Mouse (Mus musculus) neural tube, embryonic 13.5 days (tissue): ENCODE data around the gene Gm20388. TPM values are rescaled to one million over a fixed set of nuclear protein-coding genes. Genes with fewer than 3 reads are reported as not detected.

Experiments
- ATAC-seq: fragments of 200-750 bp; cut with Nextera tagmentation; 2 replicates; pipeline ENCODE4 v1.8.0; 2017; ENCODE audit warnings: low read depth, mild to moderate bottlenecking, moderate TSS enrichment, moderate library complexity
- H3K27ac ChIP-seq: fragments of 300-500 bp; sonication (generic); replicated peaks from 2 replicates; pipeline ENCODE4 v1.5.1; 2015; ENCODE audit warnings: moderate library complexity, mild to moderate bottlenecking, inconsistent platforms
- H3K27me3 ChIP-seq: fragments of 300-500 bp; sonication (generic); 2 replicates; pipeline ENCODE4 v1.6.1; 2015; ENCODE audit warnings: mild to moderate bottlenecking, inconsistent platforms
- H3K36me3 ChIP-seq: fragments of 300-500 bp; sonication (generic); 2 replicates; pipeline ENCODE4 v1.6.1; 2015; ENCODE audit warnings: mild to moderate bottlenecking, inconsistent platforms
- H3K4me1 ChIP-seq: fragments of 300-500 bp; sonication (generic); replicated peaks from 2 replicates; pipeline ENCODE4 v1.6.1; 2015; ENCODE audit warnings: inconsistent platforms
- H3K4me2 ChIP-seq: fragments of 300-500 bp; sonication (generic); 2 replicates; pipeline ENCODE4 v1.6.1; 2015; ENCODE audit warnings: inconsistent platforms, mild to moderate bottlenecking, moderate library complexity
- H3K4me3 ChIP-seq: fragments of 300-500 bp; sonication (generic); 2 replicates; pipeline ENCODE4 v1.5.1; 2015; ENCODE audit warnings: mild to moderate bottlenecking, inconsistent platforms
- H3K9ac ChIP-seq: fragments of 300-500 bp; sonication (generic); 2 replicates; pipeline ENCODE4 v1.6.1; 2015; ENCODE audit warnings: moderate library complexity, mild to moderate bottlenecking, inconsistent platforms
- H3K9me3 ChIP-seq: fragments of 300-500 bp; sonication (generic); 2 replicates; pipeline ENCODE4 v1.6.1; 2016; ENCODE audit warnings: inconsistent platforms
- WGBS: fragments of 180-500 bp; shearing (Covaris S2); methylation state at CpG from one replicate; pipeline ENCODE4 v1.1.7; 2015; 5-methylcytosine and 5-hydroxymethylcytosine counted together
- polyA plus RNA-seq: library from polyadenylated mRNA; unstranded; fragments of >200 nt; fragmentation: Nextera tagmentation; extraction: Ambion mirVana; gene quantifications from 2 replicates; pipeline ENCODE4 v1.2.1, GENCODE M21; 2015

Gm20388 gene
- polyA plus RNA-seq, 1 experiment from 2014 or later, result 0.27 TPM

DNA sequence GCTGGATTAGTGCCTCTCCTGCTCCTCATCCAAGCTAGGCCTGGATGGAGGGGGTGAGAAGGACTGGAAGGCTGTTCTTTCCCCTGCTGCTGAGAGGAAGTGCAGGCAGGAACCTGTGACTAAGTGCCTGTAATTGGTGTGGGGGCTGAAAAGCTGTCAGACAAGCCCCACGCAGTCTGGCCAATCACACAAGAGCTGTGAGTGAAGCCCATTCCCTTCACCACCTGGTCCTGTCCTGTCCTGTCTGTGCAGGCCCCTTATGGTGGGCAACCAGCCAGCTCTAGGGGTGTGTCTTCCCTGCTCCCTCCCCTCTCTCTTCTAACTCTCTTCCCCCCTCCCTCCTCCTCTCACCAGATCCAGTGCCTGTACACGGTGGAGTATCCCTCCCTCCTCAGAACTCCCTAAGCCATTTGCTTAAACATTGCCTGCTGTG lies 3227.0 kb downstream of the Gm20388 start:
- no peak overlapping the region for H3K4me2 ChIP-seq
- no peaks in the 10 kb centered on the region for H3K9me3 ChIP-seq
- H3K36me3 ChIP-seq, result no peaks in the 10 kb centered on the region
- no peak overlapping the region for H3K4me3 ChIP-seq
- ATAC-seq, result peak; percentile 76
- peak overlapping the region; percentile 62; the same call in 1 of the 2 replicates for H3K27ac ChIP-seq
- H3K9ac ChIP-seq, result no peak overlapping the region
- peaks cover 27% of the 10 kb centered on the region for H3K4me1 ChIP-seq
- no peaks in the 10 kb centered on the region; the same call in 1 of the 2 replicates for H3K27me3 ChIP-seq
- whole genome bisulfite sequencing, result 7% methylated on average over 2 of the region's 2 CpGs

DNA sequence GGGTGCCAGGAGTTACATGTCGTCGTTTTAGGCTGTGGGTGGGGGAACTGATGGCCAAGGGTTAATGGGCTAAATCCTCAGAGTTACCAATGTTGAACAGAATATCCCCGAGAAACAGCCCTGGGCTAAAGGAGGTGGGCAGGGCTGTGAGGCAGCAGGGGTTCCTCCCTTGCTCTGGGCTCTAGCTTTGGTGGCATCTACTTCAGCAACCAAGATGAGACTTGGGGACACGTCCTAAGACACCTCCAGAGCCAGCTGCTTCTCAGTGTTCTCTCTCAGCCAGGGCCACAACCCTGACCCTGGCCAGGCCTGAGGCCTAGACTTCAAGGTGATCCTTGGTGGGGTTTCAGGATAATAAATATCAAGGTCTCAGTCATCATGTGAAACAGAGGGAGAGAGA lies 3228.1 kb downstream of the Gm20388 start:
- Histone ChIP-seq H3K4me2 (no peak overlapping the region), H3K4me1 (peaks cover 27% of the 10 kb centered on the region), H3K4me3 (no peak overlapping the region), H3K36me3 (no peaks in the 10 kb centered on the region), H3K9ac (no peak overlapping the region), H3K27me3 (no peaks in the 10 kb centered on the region; the same call in 1 of the 2 replicates), H3K27ac (no peak overlapping the region), H3K9me3 (no peaks in the 10 kb centered on the region)
- 64% methylated on average over 4 of the region's 4 CpGs for WGBS
- no peak for ATAC-seq

DNA sequence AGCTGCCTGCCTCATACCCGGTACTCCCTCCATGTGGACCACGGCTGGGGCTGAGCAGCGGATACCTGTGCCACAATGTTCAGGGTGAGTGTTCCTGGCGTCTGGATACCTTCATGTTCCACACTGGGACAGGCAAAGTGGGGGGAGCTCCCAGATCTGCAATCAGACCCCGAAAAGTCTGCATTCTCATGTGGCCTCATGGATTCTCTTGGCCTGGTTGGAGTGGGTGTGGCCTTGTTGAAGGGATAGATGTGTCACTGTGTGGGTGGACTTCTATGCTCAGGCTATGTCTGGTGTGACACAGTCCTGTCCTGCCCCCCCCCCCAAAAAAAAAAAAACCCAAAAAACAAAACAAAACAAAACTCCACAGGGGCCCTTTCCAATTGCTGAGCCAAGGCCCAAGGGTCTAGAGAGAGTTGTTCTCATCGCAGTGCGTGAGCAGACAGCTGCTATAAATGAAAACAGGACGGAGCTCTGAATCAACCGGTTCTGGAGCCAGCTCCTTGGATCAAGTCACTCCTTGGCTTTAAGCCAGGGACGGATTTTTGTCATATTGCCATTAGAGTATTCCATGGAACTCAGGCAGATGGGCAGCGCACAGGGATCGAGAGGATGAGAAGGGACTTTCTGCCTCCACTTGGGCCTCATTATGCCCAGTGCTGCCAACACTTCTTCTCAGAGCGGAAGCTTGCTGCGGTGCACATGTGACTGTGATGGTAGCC lies 3231.3 kb downstream of the Gm20388 start:
- no peak overlapping the region for H3K9ac ChIP-seq
- H3K27me3 ChIP-seq, result no peaks in the 10 kb centered on the region; the same call in 1 of the 2 replicates
- H3K9me3 ChIP-seq, result no peaks in the 10 kb centered on the region
- H3K36me3 ChIP-seq, result no peaks in the 10 kb centered on the region
- H3K4me2 ChIP-seq, result no peak overlapping the region
- WGBS, result 77% methylated on average over 14 of the region's 14 CpGs
- no peak overlapping the region for H3K4me3 ChIP-seq
- ATAC-seq, result no peak
- peaks cover 14% of the 10 kb centered on the region for H3K4me1 ChIP-seq
- H3K27ac ChIP-seq, result no peak overlapping the region

DNA sequence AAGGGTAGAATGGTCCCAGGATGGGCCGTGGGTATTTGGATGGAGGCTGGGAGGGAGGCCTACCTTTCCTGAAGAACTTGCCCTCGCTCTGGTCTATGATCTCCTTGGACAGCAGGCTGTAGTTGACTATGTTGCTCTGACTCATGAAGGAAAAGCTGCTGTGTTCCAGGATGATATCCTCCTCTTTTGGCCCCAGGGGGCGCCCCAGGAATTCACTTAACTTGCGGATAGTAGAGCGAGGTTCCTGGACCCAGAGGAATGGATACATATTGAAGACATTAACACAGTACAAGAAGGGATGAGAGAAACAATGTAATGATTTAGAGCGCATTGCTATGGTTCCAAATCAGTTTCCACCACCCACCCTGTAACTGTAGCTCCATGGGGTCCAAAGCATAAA lies 3234.6 kb downstream of the Gm20388 start:
- Histone ChIP-seq H3K9me3 (no peaks in the 10 kb centered on the region), H3K4me3 (no peak overlapping the region), H3K4me1 (no peaks in the 10 kb centered on the region), H3K4me2 (no peak overlapping the region), H3K27ac (no peak overlapping the region), H3K36me3 (no peaks in the 10 kb centered on the region), H3K27me3 (no peaks in the 10 kb centered on the region), H3K9ac (no peak overlapping the region)
- 65% methylated on average over 6 of the region's 6 CpGs for WGBS
- no peak for ATAC-seq

DNA sequence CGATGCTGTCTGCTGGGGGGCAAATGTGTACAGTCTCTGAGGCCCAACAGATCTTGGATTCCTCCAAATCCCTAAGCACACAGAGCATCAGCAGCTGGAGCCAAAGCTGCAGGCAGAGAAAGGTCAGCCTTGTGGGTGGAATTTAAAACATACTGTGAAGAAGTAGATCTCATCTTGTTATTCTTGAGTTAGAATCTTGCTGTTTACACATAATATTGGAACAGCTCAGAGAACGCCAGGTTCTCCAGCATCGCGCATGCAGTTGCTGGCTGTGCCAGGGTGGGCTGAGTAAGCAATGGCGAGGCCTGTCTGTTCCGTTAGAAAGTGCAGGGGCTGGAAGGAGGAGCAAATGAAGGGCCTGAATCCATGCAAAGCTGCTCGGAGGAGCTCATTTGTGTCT lies 3235.7 kb downstream of the Gm20388 start:
- Histone ChIP-seq H3K27me3 (no peaks in the 10 kb centered on the region), H3K4me3 (no peak overlapping the region), H3K4me2 (no peak overlapping the region), H3K36me3 (no peaks in the 10 kb centered on the region), H3K9ac (no peak overlapping the region), H3K9me3 (no peaks in the 10 kb centered on the region), H3K27ac (no peak overlapping the region), H3K4me1 (no peaks in the 10 kb centered on the region)
- 78% methylated on average over 7 of the region's 7 CpGs for WGBS
- ATAC-seq, result no peak

DNA sequence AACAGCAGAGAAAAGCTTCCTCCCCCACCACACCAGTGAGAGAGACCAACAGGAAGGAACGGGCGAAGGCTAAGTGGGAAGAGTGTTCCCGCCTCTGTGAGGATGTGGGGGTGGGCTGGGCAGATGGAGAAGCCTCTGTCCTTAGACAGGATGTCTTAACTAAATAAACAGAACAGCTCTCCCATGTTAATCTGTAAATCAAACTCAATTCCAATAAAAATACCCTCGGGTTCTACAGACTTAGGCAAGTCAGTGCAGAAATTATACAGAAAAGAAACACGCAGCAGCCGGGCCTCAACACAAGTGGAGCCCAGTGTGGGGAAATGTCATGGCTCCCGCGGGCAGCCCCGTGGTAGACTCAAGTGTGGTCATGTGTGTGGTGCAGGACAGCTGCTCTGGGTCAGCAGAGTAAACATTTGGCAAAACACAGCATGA lies 3240.1 kb downstream of the Gm20388 start:
- H3K27me3 ChIP-seq, result no peaks in the 10 kb centered on the region
- no peak overlapping the region for H3K9ac ChIP-seq
- H3K9me3 ChIP-seq, result no peaks in the 10 kb centered on the region
- no peaks in the 10 kb centered on the region for H3K36me3 ChIP-seq
- no peak overlapping the region for H3K27ac ChIP-seq
- WGBS, result 74% methylated on average over 9 of the region's 9 CpGs
- no peak overlapping the region for H3K4me3 ChIP-seq
- H3K4me1 ChIP-seq, result no peaks in the 10 kb centered on the region
- H3K4me2 ChIP-seq, result no peak overlapping the region
- ATAC-seq, result no peak

DNA sequence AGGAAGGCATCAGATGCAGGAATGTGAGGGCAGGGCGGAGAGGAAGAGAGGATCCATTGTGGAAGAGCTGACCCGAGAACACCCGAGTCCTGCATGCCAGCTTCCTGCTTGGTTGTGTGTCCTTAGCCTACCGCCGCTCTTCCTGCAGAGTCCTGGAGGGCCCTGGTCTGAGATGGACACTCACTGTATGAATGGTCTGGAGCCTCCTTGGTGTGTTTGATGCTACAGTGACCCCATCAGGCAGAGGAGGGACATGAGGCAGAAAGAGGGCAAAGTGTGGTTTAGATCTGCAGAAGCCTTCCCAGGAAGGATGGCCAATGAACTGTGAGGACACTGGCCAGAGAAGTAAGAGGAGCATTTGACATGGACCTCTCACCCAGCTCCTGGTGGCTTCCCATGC lies 3244.5 kb downstream of the Gm20388 start:
- no peak for ATAC-seq
- no peak overlapping the region for H3K9ac ChIP-seq
- 81% methylated on average over 5 of the region's 5 CpGs for WGBS
- H3K36me3 ChIP-seq, result no peaks in the 10 kb centered on the region
- no peak overlapping the region for H3K4me3 ChIP-seq
- no peak overlapping the region for H3K27ac ChIP-seq
- H3K4me1 ChIP-seq, result peaks cover 4% of the 10 kb centered on the region; the same call in 1 of the 2 replicates
- no peak overlapping the region for H3K4me2 ChIP-seq
- no peaks in the 10 kb centered on the region for H3K9me3 ChIP-seq
- H3K27me3 ChIP-seq, result no peaks in the 10 kb centered on the region

DNA sequence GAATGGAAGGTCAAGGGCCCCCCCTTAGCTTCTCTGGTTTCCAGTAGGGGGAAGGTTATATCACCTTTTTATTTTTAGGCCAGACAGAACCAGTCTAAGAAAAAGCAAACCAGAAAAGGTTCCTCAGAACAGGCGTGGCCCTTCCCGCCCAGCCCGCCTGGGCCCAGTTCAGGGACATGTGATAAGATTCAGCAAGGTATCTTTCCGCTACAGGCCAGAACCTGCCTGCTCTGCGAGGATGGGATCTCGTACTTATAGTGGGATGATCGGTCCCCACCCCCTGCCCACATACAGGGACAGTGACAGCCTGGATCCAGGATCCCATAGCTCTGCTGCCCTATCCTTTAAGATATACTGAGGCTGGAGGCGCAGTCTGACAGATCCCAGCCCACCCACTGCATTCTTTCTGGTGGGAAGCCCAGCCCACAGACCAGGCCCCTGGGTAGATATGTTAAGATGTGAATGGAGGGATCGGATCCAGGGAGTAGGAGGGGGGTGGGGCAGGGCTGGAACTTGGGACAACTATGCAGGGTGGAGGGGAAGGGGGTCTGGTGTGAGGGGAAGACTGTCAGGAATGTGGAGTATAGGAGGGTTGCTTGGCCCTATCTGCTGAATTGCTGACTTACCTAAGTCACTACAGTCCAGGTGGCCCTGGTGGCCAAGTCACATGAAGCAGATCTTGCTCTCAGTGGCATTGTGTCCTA lies 3245.6 kb downstream of the Gm20388 start:
- no peak for ATAC-seq
- 83% methylated on average over 9 of the region's 9 CpGs for WGBS

DNA sequence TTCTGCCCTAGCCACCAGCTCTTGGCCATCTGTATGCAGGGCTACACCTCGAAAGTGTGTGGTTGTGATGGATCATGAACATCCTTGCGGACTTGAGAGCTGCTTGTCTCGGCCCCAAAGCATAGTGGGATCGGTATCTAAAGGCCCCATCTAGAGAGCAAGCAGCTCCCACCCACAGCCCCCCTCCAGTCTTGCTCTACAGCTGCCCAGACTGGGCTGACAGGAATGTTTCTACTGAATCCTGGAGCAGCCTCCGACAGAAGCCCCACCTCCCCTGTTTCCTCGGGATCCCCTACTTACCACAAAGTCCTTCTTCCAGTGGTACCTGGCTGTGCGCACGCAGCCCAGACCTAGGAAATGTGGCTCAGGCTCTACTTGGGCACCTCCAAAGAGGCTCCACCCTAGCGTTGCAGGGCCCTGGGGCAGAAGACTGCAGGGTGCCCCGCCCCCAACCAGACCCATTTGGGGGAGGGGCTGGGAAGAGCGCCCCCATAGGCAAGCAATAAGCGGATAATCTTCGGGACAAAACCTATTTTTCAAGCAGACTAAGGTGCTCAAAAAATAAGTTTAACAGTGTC lies 3247.3 kb downstream of the Gm20388 start, which contains the start of gene Sult5a1:
TSS of gene Sult5a1 (minus strand) at position 428 of the 578 bp plus-strand sequence.
- no peak within 1 kb of the TSS for H3K27ac ChIP-seq
- no peak within 1 kb of the TSS for H3K4me3 ChIP-seq
- H3K27me3 ChIP-seq, result no peaks in the 10 kb centered on the region
- peak within 1 kb of the TSS; percentile 30; the same call in 1 of the 2 replicates for H3K4me2 ChIP-seq
- ATAC-seq, result no peak
- H3K36me3 ChIP-seq, result no peaks in the 10 kb centered on the region
- 0 out of 2 replicates have a peak within 1 kb of the TSS, but pooled peaks have one; percentile 22 for H3K9ac ChIP-seq
- no peaks in the 10 kb centered on the region for H3K9me3 ChIP-seq
- WGBS, result 34% methylated on average over 13 of the region's 13 CpGs
- peaks cover 4% of the 10 kb centered on the region; the same call in 1 of the 2 replicates for H3K4me1 ChIP-seq

More for the DNA sequence above, 3245.6 kb downstream of the Gm20388 start:
- Histone ChIP-seq H3K9ac (no peak overlapping the region), H3K27ac (no peak overlapping the region), H3K36me3 (no peaks in the 10 kb centered on the region), H3K9me3 (no peaks in the 10 kb centered on the region), H3K4me2 (no peak overlapping the region), H3K27me3 (no peaks in the 10 kb centered on the region), H3K4me3 (no peak overlapping the region), H3K4me1 (peaks cover 4% of the 10 kb centered on the region; the same call in 1 of the 2 replicates)

DNA sequence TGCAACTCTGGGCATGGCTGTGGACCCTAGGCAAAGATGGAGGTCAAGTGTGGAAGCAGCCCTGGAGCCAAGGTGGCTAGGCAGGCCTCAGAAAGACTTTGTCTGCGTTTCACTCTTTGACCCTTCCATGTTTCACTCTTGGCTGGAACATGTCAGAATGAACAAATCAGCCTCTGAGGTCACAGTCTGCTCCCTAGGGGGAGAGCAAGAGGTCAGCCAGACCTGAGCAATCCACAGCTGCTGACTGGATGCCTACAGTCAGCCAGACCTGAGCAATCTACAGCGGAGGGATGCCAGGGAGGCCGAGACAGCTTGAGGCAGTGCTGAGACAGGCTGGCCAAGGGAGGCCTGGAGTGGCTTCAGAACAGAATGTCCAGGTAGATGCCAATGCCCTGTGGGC lies 3270.8 kb downstream of the Gm20388 start:
- no peak overlapping the region for H3K9ac ChIP-seq
- no peaks in the 10 kb centered on the region for H3K27me3 ChIP-seq
- no peaks in the 10 kb centered on the region for H3K4me1 ChIP-seq
- H3K36me3 ChIP-seq, result no peaks in the 10 kb centered on the region
- 61% methylated on average over 3 of the region's 3 CpGs for WGBS
- H3K27ac ChIP-seq, result no peak overlapping the region
- ATAC-seq, result no peak
- H3K4me3 ChIP-seq, result no peak overlapping the region
- peaks cover 10% of the 10 kb centered on the region; the same call in 1 of the 2 replicates for H3K9me3 ChIP-seq
- H3K4me2 ChIP-seq, result no peak overlapping the region

DNA sequence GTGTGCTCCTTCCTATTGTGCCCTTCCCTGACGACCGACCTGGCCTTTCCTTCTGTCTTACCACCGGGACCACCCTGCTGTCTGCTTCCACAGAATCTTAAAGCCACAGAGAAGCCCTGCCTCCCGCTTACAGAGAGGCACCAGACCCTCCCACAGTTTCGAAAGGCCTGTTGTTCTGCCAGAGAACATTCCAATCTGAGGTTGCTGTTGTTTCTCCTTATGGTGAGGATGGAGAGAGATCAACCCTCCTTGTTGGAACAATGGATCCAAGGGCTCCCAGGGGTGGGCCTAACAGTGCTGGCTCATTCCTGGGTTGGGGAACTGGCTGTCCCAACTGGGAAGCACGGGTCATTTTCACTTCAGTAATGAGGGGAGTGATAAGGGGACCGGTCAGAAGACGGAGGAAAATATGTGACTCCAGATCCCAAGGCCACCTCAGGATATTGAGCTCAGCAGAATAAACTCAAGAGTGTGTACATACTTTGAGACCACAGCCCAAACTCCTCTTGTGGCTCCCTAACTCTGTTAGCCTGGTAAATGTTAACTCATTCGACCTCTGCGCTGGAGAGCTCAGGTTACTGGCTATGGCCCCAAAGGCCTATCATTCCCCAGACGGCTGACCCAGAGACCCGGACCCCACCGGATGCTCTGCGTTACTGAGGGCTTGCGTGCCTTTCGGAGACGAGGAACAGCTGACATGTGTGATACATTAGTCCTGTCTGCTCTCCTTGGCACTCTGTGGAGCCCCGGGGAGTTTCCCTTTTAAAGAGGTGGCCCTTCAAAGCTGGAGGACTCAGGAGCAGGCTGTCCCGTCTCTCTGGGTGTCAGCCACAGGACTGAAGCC lies 3275.1 kb downstream of the Gm20388 start, which contains the start of gene Dpep1:
TSS of gene Dpep1 (plus strand) at position 677 of the 844 bp plus-strand sequence.
- Histone ChIP-seq H3K4me3 (no peak within 1 kb of the TSS), H3K36me3 (no peaks in the 10 kb centered on the region), H3K27me3 (no peaks in the 10 kb centered on the region), H3K9ac (no peak within 1 kb of the TSS), H3K4me1 (0 out of 2 replicates have a peak, but pooled peaks cover 4% of the 10 kb centered on the region), H3K9me3 (no peaks in the 10 kb centered on the region), H3K4me2 (no peak within 1 kb of the TSS), H3K27ac (no peak within 1 kb of the TSS)
- no peak for ATAC-seq
- WGBS, result 45% methylated on average over 19 of the region's 19 CpGs
